Mouse (Mus musculus) G1E-ER4 (cell line): Measurements from ENCODE around the gene Akt1. TPM values are rescaled to one million over a fixed set of nuclear protein-coding genes. Genes with fewer than 3 reads are reported as not detected.

Experiments
- GATA1 ChIP-seq: IDR thresholded peaks from one replicate; pipeline ENCODE4 v1.8.0; 2012; ENCODE audit warnings: low read length, inconsistent platforms
- polyA plus RNA-seq: library from polyadenylated mRNA; stranded (reverse); fragments of >175 nt; gene quantifications from 2 replicates; pipeline ENCODE4 v1.2.3, GENCODE M21; 2012

The Akt1 gene
- polyA plus RNA-seq, 1 experiment: 445 TPM

DNA sequence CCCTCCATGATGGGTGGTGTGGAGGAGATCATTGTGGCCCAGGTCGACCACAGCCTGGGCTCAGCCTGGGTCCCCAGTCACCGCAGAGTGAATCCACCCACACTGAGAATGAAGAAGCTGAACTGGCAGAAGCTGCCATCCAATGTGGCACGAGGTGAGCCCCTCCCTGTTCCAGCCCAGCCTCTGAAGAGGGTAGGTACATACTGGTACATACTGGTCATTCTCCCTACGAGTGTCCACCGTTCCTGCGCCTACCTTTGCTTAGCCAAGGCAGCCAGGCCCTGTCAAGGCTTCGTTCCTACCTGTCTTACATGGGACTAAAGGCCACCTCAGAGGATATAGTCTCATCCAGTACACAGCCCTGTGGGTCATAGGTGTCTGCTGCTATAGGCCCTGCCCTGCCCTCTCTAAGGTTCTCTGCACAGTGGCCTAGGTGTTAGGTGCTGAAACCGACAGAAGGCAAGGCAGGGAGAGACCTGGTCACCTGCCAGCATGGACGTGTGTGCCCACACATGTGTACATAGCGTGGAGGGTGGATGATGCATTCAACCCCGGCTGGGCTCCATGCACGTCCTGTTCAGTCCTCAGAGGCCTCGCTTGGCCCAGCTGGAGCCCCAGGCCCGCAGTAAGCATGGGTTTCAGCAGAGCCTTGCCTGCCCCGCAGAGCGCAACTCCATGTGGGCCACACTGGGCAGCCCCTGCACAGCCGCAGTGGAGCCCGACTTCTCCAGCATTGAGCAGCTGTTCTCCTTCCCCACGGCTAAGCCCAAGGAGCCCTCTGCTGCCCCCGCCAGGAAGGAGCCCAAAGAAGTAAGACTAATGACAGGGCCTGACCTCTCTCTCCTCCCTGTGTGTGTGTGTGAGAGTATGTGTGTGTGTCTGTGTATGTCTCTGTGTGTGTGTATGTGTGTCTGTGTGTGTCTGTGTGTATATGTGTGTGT, 69.7 kb downstream of the Akt1 start:
- no peak for TF ChIP-seq GATA1

DNA sequence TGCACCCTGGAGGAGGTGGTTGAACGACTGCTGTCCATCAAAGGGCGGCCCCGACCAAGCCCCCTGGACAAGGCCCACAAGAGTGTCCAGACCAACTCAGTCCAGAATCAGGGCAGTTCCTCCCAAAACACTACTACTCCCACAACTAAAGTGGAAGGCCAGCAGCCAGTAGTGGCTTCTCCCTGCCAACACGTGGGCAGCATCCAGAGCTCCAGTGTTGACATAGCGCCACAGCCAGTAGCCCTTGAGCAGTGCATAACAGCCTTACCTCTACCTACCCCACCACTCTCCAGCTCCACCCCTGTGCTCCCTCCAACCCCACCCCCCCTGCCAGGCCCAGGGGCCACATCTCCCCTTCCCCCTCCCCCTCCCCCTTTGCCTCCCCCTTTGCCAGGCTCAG, 70.7 kb downstream of the Akt1 start:
- TF ChIP-seq GATA1: no peak

Other genes starting within 250 kb of the Akt1 start
- not detected in 2 replicates for gene A530016L24Rik, start 185.4 kb downstream of the Akt1 start, polyA plus RNA-seq
- gene Tmem179, start 158.1 kb downstream of the Akt1 start, polyA plus RNA-seq: not detected in 2 replicates
- 60.6 and 69.4 TPM in 2 replicates for gene Inf2, start 86.1 kb downstream of the Akt1 start, polyA plus RNA-seq
- not detected in 2 replicates for gene Adssl1, start 54.8 kb downstream of the Akt1 start, polyA plus RNA-seq
- gene Siva1, start 30.2 kb downstream of the Akt1 start, polyA plus RNA-seq: 75.4 and 87.3 TPM in 2 replicates
- 0.35 and 0.70 TPM in 2 replicates for gene Zbtb42, start 3.9 kb upstream of the Akt1 start, polyA plus RNA-seq
- gene Cep170b, start 45.6 kb upstream of the Akt1 start, polyA plus RNA-seq: not detected in 2 replicates
- 0.03 TPM in 1 of 2 replicates, not detected in the other for gene Pld4, start 85.8 kb upstream of the Akt1 start, polyA plus RNA-seq
- gene Ahnak2, start 127.8 kb upstream of the Akt1 start, polyA plus RNA-seq: not detected in 2 replicates
- 4.1 and 5.0 TPM in 2 replicates for gene Clba1, start 134.1 kb upstream of the Akt1 start, polyA plus RNA-seq
- 31.2 and 35.7 TPM in 2 replicates for gene Cdca4, start 154.5 kb upstream of the Akt1 start, polyA plus RNA-seq
- not detected in 2 replicates for gene Gpr132, start 193.3 kb upstream of the Akt1 start, polyA plus RNA-seq